Mouse (Mus musculus): ENCODE data around the gene Fam43a. TPM values are rescaled to one million over a fixed set of nuclear protein-coding genes. Genes with fewer than 3 reads are reported as not detected.

The Fam43a gene
- polyA plus RNA-seq (2014; fragmentation: Illumina TruSeq; extraction: RNeasy Lipid Tissue Mini Kit (QIAGEN cat#74804); ENCODE audit: low read depth, low replicate concordance): 15.1 TPM

DNA sequence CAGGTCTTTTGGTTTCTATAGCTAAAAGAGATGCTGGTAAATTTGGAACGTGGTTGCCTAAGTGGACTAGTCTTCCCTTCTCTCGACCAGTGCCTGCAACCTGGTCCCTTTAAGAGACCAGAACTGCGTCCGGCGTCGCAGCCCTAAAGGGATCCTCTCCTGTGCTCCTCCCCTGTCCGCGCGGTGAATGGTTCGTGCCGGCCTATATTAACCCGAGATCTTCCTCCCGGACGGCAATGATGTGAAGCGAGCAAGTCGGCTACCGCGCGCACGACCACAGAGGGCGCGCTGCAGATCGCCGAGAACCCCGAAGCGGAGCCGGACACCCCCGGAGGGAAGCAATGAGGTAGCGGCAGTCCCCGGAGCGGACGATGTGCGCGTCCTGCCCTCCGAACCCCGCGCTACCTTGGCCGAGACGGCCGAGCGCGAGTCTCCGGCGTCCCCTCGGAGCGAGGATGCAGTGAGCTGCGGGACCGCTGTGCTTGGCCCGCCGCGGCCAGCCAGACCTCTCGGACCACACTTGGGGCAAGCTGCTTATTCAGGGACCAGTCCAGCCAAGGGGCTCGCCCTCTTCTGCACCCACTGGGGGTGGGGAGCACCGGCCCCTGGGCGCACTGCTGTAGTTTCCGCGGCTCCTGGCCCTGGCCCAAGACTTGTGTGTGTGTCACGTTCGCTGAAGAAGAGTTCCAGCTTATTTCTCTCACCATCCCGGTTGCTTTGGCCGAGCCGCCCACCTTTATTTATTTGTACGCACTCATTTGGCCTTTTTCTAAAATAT is at the start of gene Fam43a:
TSS of gene Fam43a (plus strand) at position 233 of the 778 bp plus-strand sequence.

DNA sequence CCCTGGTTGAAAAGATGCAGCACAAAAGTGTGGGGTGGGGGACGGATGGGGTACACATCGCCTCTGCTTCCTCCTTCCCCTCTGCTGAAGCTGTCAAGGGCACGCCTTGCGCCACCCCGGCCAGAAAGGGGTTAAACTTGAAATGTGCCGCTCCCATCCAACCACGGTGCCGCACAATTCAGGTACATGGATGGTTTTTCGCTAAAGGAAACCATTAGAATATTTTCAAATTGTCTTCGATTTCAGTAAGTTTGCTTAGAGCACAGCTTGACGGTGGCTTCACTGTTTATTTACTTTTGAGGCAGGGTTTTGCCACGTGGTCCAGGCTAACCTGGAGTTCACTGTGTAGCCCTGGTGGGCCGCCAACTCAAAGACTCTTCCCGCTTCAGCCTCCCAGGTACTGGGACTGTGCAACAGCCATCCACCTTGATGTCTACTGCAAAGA is 48.8 kb upstream of the Fam43a start, which contains the start of gene Tmem44:
TSS of gene Tmem44 (minus strand) at position 95 of the 445 bp plus-strand sequence.

DNA sequence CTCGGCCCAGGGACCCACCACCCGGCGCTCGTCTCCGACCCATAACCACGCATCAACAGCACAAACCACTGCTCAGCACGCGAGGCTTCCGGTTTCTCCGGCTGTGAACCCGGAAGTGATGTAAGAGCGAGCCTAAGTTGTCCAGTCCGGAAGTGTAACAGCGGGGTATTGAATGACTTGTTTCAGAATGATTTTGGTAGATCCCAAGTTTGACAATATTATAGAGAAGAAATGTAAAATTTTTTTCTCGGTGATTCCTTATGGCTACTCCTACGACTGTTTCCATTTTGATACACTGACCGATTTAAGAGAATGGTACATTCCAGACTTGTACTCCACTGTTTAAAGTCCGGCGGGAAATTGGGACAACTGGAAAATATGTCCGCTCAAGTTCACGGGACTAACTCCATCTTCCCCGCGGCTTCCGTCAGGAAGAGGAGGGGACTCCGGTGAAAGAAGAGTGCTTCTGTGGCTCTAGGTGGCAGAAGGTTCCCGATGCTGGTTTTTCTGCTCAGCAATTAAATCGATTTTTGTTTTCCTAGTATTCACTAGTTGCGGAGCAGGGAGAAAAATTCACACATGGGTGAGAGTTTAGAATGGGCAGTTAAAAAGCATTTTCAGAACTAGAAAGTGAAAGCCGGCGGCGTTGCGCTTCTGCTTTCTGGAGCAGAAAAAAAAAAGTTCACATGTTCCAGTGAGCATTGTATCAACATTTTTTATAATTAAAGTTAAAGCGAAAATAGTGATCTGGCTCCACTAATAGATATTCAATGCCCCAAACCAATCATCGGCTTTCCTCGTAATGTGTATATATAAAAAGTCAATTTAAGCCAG is 11.8 kb upstream of the Fam43a start, which contains the start of gene Lsg1:
TSS of gene Lsg1 (minus strand) at position 99 of the 834 bp plus-strand sequence.

Other genes starting within 250 kb of the Fam43a start
- gene Atp13a3, start 193.7 kb upstream of the Fam43a start, polyA plus RNA-seq (2014; fragmentation: Illumina TruSeq; extraction: RNeasy Lipid Tissue Mini Kit (QIAGEN cat#74804); ENCODE audit: low read depth, low replicate concordance): 23.1 TPM
- 6.9 TPM for gene Tmem44, start 48.9 kb upstream of the Fam43a start, polyA plus RNA-seq (2014; fragmentation: Illumina TruSeq; extraction: RNeasy Lipid Tissue Mini Kit (QIAGEN cat#74804); ENCODE audit: low read depth, low replicate concordance)
- gene Lsg1, start 12.1 kb upstream of the Fam43a start, polyA plus RNA-seq (2014; fragmentation: Illumina TruSeq; extraction: RNeasy Lipid Tissue Mini Kit (QIAGEN cat#74804); ENCODE audit: low read depth, low replicate concordance): 19.1 TPM